Mouse (Mus musculus) kidney, adult 2 months (tissue): ENCODE results near the gene Ifitm6. TPM values are rescaled to one million over a fixed set of nuclear protein-coding genes. Genes with fewer than 3 reads are reported as not detected.
A peak's percentile ranks its signal among the peaks of the same experiment; 100 is the strongest.

ENCODE experiments used
- DNase-seq: peaks from one replicate; pipeline ENCODE4 v3.0.0; 2021
- H3K27ac ChIP-seq: fragments of 200-500 bp; 2 replicates; pipeline ENCODE4 v1.5.1; 2012; ENCODE audit warnings: low read depth, low read length, control low read depth, inconsistent platforms; ENCODE audit not compliant: insufficient read depth
- H3K27me3 ChIP-seq: fragments of 200-500 bp; replicated peaks from 2 replicates; pipeline ENCODE4 v1.6.1; 2012; ENCODE audit warnings: mild to moderate bottlenecking, moderate library complexity, low read length, inconsistent platforms; ENCODE audit not compliant: control insufficient read depth, insufficient read depth
- H3K36me3 ChIP-seq: fragments of 200-500 bp; 2 replicates; pipeline ENCODE4 v1.6.1; 2012; ENCODE audit warnings: mild to moderate bottlenecking, moderate library complexity, low read length, inconsistent platforms; ENCODE audit not compliant: control insufficient read depth, insufficient read depth
- H3K4me1 ChIP-seq: fragments of 200-500 bp; 2 replicates; pipeline ENCODE4 v1.6.1; 2011; ENCODE audit warnings: low read length; ENCODE audit not compliant: control insufficient read depth, insufficient read depth
- H3K4me3 ChIP-seq: fragments of 200-500 bp; 2 replicates; pipeline ENCODE4 v1.5.1; 2011; ENCODE audit warnings: mild to moderate bottlenecking, low read depth, low read length, control low read depth; ENCODE audit not compliant: insufficient read depth
- CTCF ChIP-seq: fragments of 200-500 bp; conservative IDR thresholded peaks from 2 replicates; pipeline ENCODE4 v1.5.1; 2011; ENCODE audit warnings: low read depth, mild to moderate bottlenecking, control low read depth, low read length, moderate library complexity, mixed read lengths; ENCODE audit not compliant: insufficient read depth, insufficient read length
- POLR2A ChIP-seq: fragments of 200-500 bp; IDR thresholded peaks from one replicate; pipeline ENCODE4 v1.6.1; 2011; ENCODE audit warnings: low read depth, low read length, control low read depth
- WGBS: fragments of 180-500 bp; shearing (Covaris S2); methylation state at CpG from one replicate; pipeline ENCODE4 v1.1.7; 2018; 5-methylcytosine and 5-hydroxymethylcytosine counted together
- polyA plus RNA-seq: library from polyadenylated mRNA; depleted of rRNA; stranded (reverse); fragments of >200 nt; gene quantifications from 2 replicates; pipeline ENCODE4 v1.2.3, GENCODE M21; 2012; rRNA removed

The Ifitm6 gene
- polyA plus RNA-seq, 1 experiment: 2.3 TPM

GRCm38 (mm10) chr7:140966921-140967320 is 50.8 kb downstream of the Ifitm6 start, which contains the start of gene Ifitm1:
Ifitm1 (plus strand) TSS chr7:140967221.
- TF ChIP-seq POLR2A: no peak
- TF ChIP-seq CTCF: no peak
- H3K4me3 ChIP-seq: no peak within 1 kb of the TSS

More at GRCm38 (mm10) chr7:140966921-140967320, 50.8 kb downstream of the Ifitm6 start, which contains the start of gene Ifitm1:
- 95% methylated on average over 4 of the region's 4 CpGs for WGBS
- no peak for DNase-seq
- Histone ChIP-seq H3K27ac (peak within 1 kb of the TSS; percentile 35; the same call in 1 of the 2 replicates), H3K36me3 (no peaks in the 10 kb centered on the region), H3K4me1 (no peaks in the 10 kb centered on the region), H3K27me3 (no peaks in the 10 kb centered on the region)

Other genes with a start within 250 kb of the Ifitm6 start
- 0.05 and 0.10 TPM in 2 replicates for gene Syce1, start 230.1 kb downstream of the Ifitm6 start, polyA plus RNA-seq
- gene Zfp941, start 195.7 kb downstream of the Ifitm6 start, polyA plus RNA-seq: 0.33 and 1.0 TPM in 2 replicates
- gene Urah, start 182.9 kb downstream of the Ifitm6 start, polyA plus RNA-seq: 7.4 and 9.3 TPM in 2 replicates
- 20.6 and 20.8 TPM in 2 replicates for gene Scgb1c1, start 172.4 kb downstream of the Ifitm6 start, polyA plus RNA-seq
- gene Odf3, start 170.1 kb downstream of the Ifitm6 start, polyA plus RNA-seq: 0.06 and 0.27 TPM in 2 replicates
- gene Gm45785, start 161.6 kb downstream of the Ifitm6 start, polyA plus RNA-seq: not detected in 2 replicates
- 53.1 and 63.8 TPM in 2 replicates for gene Ric8a, start 161.0 kb downstream of the Ifitm6 start, polyA plus RNA-seq
- gene Bet1l, start 160.3 kb downstream of the Ifitm6 start, polyA plus RNA-seq: 25.4 and 26.3 TPM in 2 replicates
- gene Psmd13, start 136.0 kb downstream of the Ifitm6 start, polyA plus RNA-seq: 66.8 and 75.2 TPM in 2 replicates
- gene Sirt3, start 135.6 kb downstream of the Ifitm6 start, polyA plus RNA-seq: 155 and 168 TPM in 2 replicates
- 111 and 188 TPM in 2 replicates for gene Cox8b, start 117.5 kb downstream of the Ifitm6 start, polyA plus RNA-seq
- gene Nlrp6, start 97.0 kb downstream of the Ifitm6 start, polyA plus RNA-seq: 56.6 and 70.7 TPM in 2 replicates
- 58.0 and 71.2 TPM in 2 replicates for gene Pgghg, start 76.5 kb downstream of the Ifitm6 start, polyA plus RNA-seq
- 0.87 and 1.4 TPM in 2 replicates for gene Ifitm5, start 67.6 kb downstream of the Ifitm6 start, polyA plus RNA-seq
- gene Gm45717, start 62.0 kb downstream of the Ifitm6 start, polyA plus RNA-seq: 0.27 TPM in 1 of 2 replicates, not detected in the other
- 642 and 737 TPM in 2 replicates for gene Ifitm2, start 61.9 kb downstream of the Ifitm6 start, polyA plus RNA-seq
- 125 and 135 TPM in 2 replicates for gene Ifitm1, start 50.7 kb downstream of the Ifitm6 start, polyA plus RNA-seq
- 259 and 313 TPM in 2 replicates for gene Ifitm3, start 7.2 kb downstream of the Ifitm6 start, polyA plus RNA-seq
- not detected in 2 replicates for gene Gm17387, start 11.2 kb upstream of the Ifitm6 start, polyA plus RNA-seq
- 0.16 and 0.44 TPM in 2 replicates for gene B4galnt4, start 43.2 kb upstream of the Ifitm6 start, polyA plus RNA-seq
- 17.0 and 19.8 TPM in 2 replicates for gene Pkp3, start 60.3 kb upstream of the Ifitm6 start, polyA plus RNA-seq
- 102 and 110 TPM in 2 replicates for gene Sigirr, start 82.6 kb upstream of the Ifitm6 start, polyA plus RNA-seq
- 5.4 and 7.3 TPM in 2 replicates for gene Ano9, start 99.9 kb upstream of the Ifitm6 start, polyA plus RNA-seq
- gene Ptdss2, start 104.5 kb upstream of the Ifitm6 start, polyA plus RNA-seq: 65.1 and 71.5 TPM in 2 replicates
- 159 and 190 TPM in 2 replicates for gene Rnh1, start 154.9 kb upstream of the Ifitm6 start, polyA plus RNA-seq
- gene Hras, start 176.1 kb upstream of the Ifitm6 start, polyA plus RNA-seq: 93.5 and 96.0 TPM in 2 replicates
- gene Lrrc56, start 176.2 kb upstream of the Ifitm6 start, polyA plus RNA-seq: 9.6 and 13.5 TPM in 2 replicates
- 5.7 and 6.0 TPM in 2 replicates for gene Lmntd2, start 196.2 kb upstream of the Ifitm6 start, polyA plus RNA-seq
- gene Rassf7, start 197.9 kb upstream of the Ifitm6 start, polyA plus RNA-seq: 59.1 and 72.2 TPM in 2 replicates
- gene Phrf1, start 210.9 kb upstream of the Ifitm6 start, polyA plus RNA-seq: 15.8 and 19.1 TPM in 2 replicates
- 51.6 and 57.5 TPM in 2 replicates for gene Irf7, start 248.6 kb upstream of the Ifitm6 start, polyA plus RNA-seq